Mouse (Mus musculus): Measurements from ENCODE around the gene Mcm5. TPM values are rescaled to one million over a fixed set of nuclear protein-coding genes. Genes with fewer than 3 reads are reported as not detected.

Mcm5 gene
- polyA plus RNA-seq, 2 experiments, result 125 to 159 TPM

DNA sequence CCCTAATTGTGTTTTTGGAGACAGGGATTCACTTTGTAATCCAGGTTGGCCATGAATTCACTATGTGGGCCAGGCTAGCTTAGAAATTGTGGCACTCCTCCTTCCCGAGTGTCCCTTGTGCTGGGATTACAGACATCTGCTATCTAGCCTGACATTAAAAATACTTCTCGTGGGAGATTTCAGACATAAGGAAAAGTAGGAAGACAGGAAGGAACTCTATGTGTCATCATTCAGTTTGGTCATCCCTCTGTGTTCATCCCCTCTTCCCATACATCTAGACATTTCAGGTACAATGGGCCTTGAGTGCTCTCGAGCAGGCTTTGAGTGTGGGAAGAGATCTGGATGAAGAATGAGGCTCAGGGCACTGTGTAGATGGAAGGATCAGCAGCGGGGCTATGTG is 42.4 kb downstream of the Mcm5 start:
- H3K27ac ChIP-seq (replicated peaks; ENCODE audit: low read depth, low read length), result no peak overlapping the region
- ATAC-seq (ENCODE audit: low FRiP score, low read depth) (no peak), DNase-seq (ENCODE audit: low spot score) (no peak)
- H3K4me3 ChIP-seq (replicated peaks; ENCODE audit: low read length), result no peak overlapping the region
- no peaks in the 10 kb centered on the region for H3K4me1 ChIP-seq (ENCODE audit: control insufficient read depth, insufficient read depth, low read length)
- H3K4me2 ChIP-seq (replicated peaks; ENCODE audit: low read depth, low read length, severe bottlenecking), result no peak overlapping the region
- TF ChIP-seq POLR2A (IDR thresholded peaks at IDR 0.05; ENCODE audit: borderline replicate concordance, extremely low read depth, insufficient read depth, insufficient read length), result no peak
- no peaks in the 10 kb centered on the region for H3K27me3 ChIP-seq (ENCODE audit: control insufficient read depth, insufficient read depth, low read length)
- H3K9ac ChIP-seq (ENCODE audit: low read depth, low read length, severe bottlenecking), result no peak overlapping the region
- H3K9me3 ChIP-seq (ENCODE audit: control insufficient read depth, low read length), result no peaks in the 10 kb centered on the region
- WGBS, result 69% methylated on average over 4 of the region's 4 CpGs
- no peaks in the 10 kb centered on the region for H3K36me3 ChIP-seq (ENCODE audit: control insufficient read depth, insufficient read depth, low read length)

DNA sequence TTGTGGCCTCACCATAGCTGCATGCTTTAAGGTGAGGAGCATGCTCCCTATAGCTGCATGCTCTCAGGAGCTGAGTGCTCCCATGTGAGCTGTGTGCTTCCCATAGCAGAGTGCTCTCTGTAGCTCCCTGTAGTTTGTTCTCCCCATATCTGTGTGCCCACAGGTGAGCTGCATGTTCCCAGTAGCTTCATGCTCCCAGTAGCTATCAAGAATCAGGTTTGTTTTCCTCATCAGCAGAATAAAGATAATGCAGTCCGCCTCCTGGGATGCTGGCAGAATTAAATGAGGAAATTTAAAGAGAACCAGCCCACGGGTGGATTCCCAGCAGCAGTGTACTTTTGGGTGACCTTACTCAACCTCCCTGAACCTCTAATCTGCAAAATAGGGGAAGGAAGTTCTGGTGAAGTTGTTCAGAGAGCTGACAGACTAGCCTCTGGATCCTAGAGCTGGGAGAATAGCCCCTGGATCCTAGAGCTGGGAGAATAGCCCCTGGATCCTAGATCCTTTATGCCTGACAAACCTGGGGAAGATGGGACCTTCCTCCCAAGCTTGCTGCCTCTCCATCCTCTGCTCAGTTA is 43.2 kb downstream of the Mcm5 start:
- H3K27ac ChIP-seq (replicated peaks; ENCODE audit: low read depth, low read length), result no peak overlapping the region
- TF ChIP-seq POLR2A (IDR thresholded peaks at IDR 0.05; ENCODE audit: borderline replicate concordance, extremely low read depth, insufficient read depth, insufficient read length), result no peak
- H3K36me3 ChIP-seq (ENCODE audit: control insufficient read depth, insufficient read depth, low read length), result no peaks in the 10 kb centered on the region
- no peak overlapping the region for H3K4me3 ChIP-seq (replicated peaks; ENCODE audit: low read length)
- H3K4me1 ChIP-seq (ENCODE audit: control insufficient read depth, insufficient read depth, low read length), result no peaks in the 10 kb centered on the region
- no peaks in the 10 kb centered on the region for H3K9me3 ChIP-seq (ENCODE audit: control insufficient read depth, low read length)
- no peak for ATAC-seq (ENCODE audit: low FRiP score, low read depth)
- no peak for DNase-seq (ENCODE audit: low spot score)
- no peak overlapping the region for H3K9ac ChIP-seq (ENCODE audit: low read depth, low read length, severe bottlenecking)
- H3K4me2 ChIP-seq (replicated peaks; ENCODE audit: low read depth, low read length, severe bottlenecking), result no peak overlapping the region
- WGBS, result 57% methylated on average over 2 of the region's 2 CpGs
- no peaks in the 10 kb centered on the region for H3K27me3 ChIP-seq (ENCODE audit: control insufficient read depth, insufficient read depth, low read length)

GRCm38 (mm10) chr8:75154855-75155478 is 45.6 kb downstream of the Mcm5 start:
- Histone ChIP-seq H3K9me3 (ENCODE audit: control insufficient read depth, low read length) (no peaks in the 10 kb centered on the region), H3K4me2 (replicated peaks; ENCODE audit: low read depth, low read length, severe bottlenecking) (no peak overlapping the region), H3K4me3 (replicated peaks; ENCODE audit: low read length) (no peak overlapping the region), H3K4me1 (ENCODE audit: control insufficient read depth, insufficient read depth, low read length) (no peaks in the 10 kb centered on the region), H3K27ac (replicated peaks; ENCODE audit: low read depth, low read length) (no peak overlapping the region), H3K36me3 (ENCODE audit: control insufficient read depth, insufficient read depth, low read length) (no peaks in the 10 kb centered on the region), H3K27me3 (ENCODE audit: control insufficient read depth, insufficient read depth, low read length) (no peaks in the 10 kb centered on the region), H3K9ac (ENCODE audit: low read depth, low read length, severe bottlenecking) (no peak overlapping the region)
- DNase-seq (ENCODE audit: low spot score) (no peak), ATAC-seq (ENCODE audit: low FRiP score, low read depth) (no peak)
- 76% methylated on average over 5 of the region's 5 CpGs for WGBS
- no peak for TF ChIP-seq POLR2A (IDR thresholded peaks at IDR 0.05; ENCODE audit: borderline replicate concordance, extremely low read depth, insufficient read depth, insufficient read length)

DNA sequence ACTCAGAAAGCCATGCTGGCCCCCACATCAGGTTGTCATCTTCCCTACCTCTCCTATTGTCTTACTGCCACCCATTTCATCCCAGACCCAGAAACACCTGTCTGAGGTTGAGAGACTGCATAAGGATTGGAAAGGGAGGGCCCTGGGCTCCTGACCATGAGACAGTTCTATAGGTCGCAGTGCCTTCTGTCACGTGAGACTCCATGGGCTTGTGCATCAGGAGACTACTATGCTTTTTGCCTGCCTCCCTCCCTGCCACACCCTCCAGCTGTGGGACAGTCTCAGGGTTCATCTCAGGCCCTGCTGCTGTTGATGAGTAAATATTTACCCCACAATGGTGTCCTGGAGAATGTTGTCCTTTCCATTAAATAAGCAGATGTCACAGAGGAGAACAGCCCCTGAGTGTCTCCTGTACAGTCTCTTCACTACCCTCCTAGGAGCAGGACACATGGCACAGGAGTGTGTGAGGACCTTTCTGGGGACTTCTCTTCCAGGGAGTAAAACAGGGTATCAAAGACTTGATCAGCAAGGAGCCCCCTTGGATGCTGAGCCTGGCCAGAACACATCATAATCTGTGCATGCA is 46.5 kb downstream of the Mcm5 start:
- DNase-seq (ENCODE audit: low spot score) (no peak), ATAC-seq (ENCODE audit: low FRiP score, low read depth) (no peak)
- Histone ChIP-seq H3K27me3 (ENCODE audit: control insufficient read depth, insufficient read depth, low read length) (no peaks in the 10 kb centered on the region), H3K4me3 (replicated peaks; ENCODE audit: low read length) (no peak overlapping the region), H3K27ac (replicated peaks; ENCODE audit: low read depth, low read length) (no peak overlapping the region), H3K9ac (ENCODE audit: low read depth, low read length, severe bottlenecking) (no peak overlapping the region), H3K9me3 (ENCODE audit: control insufficient read depth, low read length) (no peaks in the 10 kb centered on the region), H3K4me2 (replicated peaks; ENCODE audit: low read depth, low read length, severe bottlenecking) (no peak overlapping the region), H3K36me3 (ENCODE audit: control insufficient read depth, insufficient read depth, low read length) (no peaks in the 10 kb centered on the region), H3K4me1 (ENCODE audit: control insufficient read depth, insufficient read depth, low read length) (no peaks in the 10 kb centered on the region)
- no peak for TF ChIP-seq POLR2A (IDR thresholded peaks at IDR 0.05; ENCODE audit: borderline replicate concordance, extremely low read depth, insufficient read depth, insufficient read length)
- WGBS, result 68% methylated on average over 2 of the region's 2 CpGs

GRCm38 (mm10) chr8:75157471-75158230 is 48.3 kb downstream of the Mcm5 start:
- no peak for TF ChIP-seq POLR2A (IDR thresholded peaks at IDR 0.05; ENCODE audit: borderline replicate concordance, extremely low read depth, insufficient read depth, insufficient read length)
- Histone ChIP-seq H3K27me3 (ENCODE audit: control insufficient read depth, insufficient read depth, low read length) (no peaks in the 10 kb centered on the region), H3K36me3 (ENCODE audit: control insufficient read depth, insufficient read depth, low read length) (no peaks in the 10 kb centered on the region), H3K9me3 (ENCODE audit: control insufficient read depth, low read length) (no peaks in the 10 kb centered on the region), H3K4me3 (replicated peaks; ENCODE audit: low read length) (no peak overlapping the region), H3K4me2 (replicated peaks; ENCODE audit: low read depth, low read length, severe bottlenecking) (no peak overlapping the region), H3K9ac (ENCODE audit: low read depth, low read length, severe bottlenecking) (no peak overlapping the region), H3K27ac (replicated peaks; ENCODE audit: low read depth, low read length) (no peak overlapping the region), H3K4me1 (ENCODE audit: control insufficient read depth, insufficient read depth, low read length) (no peaks in the 10 kb centered on the region)
- no peak for DNase-seq (ENCODE audit: low spot score)
- no peak for ATAC-seq (ENCODE audit: low FRiP score, low read depth)
- WGBS, result 48% methylated on average over 7 of the region's 7 CpGs

All from limb, embryonic 14.5 days (tissue).